Mouse (Mus musculus) T-cell, adult 66 days (primary cell): ENCODE data around the gene Mettl13. TPM values are rescaled to one million over a fixed set of nuclear protein-coding genes. Genes with fewer than 3 reads are reported as not detected.

Experiments used
- total RNA-seq, 2 experiments: library from RNA; stranded (reverse); gene quantifications; 3 replicates in 1 of 2; 4 replicates in 1 of 2; pipeline ENCODE4 v1.2.4; 2023

Gene Mettl13
- total RNA-seq: 10 to 100 TPM; 15.6 to 16.2 TPM

DNA sequence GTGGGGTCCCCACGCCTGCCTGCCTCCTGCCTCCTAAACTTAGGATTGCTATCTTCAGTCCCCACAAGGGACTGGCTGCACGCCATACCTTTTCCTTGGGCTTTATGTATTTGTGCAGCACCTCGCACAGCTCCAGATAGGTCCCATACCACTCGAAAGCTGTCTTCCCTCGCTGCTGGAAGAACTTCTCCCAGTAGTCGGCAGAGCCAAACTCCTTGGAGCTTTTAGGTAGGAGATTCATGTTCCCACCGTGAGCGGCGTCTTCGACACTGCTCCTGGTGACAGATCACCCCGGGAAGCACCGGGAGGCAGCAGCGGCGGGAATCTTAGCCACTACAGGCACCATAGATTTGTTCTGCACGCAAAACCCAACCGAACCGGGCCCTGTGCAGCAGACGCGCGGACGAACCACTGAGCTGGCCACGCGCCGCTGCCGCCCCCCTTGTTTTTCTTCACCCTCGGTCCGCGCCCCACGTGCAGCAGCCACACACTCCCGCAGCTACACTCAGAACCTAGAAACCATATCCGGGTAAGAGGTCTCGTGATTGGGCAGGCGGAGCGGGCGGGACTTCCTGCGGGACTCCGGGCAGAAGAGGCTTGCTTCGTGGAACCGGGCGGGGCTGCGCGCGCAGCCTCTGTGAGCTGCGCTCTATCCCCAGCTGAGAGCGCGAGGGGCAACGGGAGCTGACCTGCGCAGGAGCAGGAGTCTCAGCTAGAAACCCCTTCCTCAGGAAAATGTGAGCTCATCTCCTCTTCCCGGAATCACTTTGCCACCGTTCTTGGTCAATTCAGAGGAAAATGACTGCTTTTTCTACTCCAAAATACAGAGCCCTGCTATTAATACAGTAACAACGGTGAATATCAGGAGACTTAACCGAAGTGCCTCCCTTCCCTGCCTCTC is at the start of gene Mettl13:
Gene Mettl13, minus strand, starts transcription at position 536 of the 901 bp plus-strand sequence.

DNA sequence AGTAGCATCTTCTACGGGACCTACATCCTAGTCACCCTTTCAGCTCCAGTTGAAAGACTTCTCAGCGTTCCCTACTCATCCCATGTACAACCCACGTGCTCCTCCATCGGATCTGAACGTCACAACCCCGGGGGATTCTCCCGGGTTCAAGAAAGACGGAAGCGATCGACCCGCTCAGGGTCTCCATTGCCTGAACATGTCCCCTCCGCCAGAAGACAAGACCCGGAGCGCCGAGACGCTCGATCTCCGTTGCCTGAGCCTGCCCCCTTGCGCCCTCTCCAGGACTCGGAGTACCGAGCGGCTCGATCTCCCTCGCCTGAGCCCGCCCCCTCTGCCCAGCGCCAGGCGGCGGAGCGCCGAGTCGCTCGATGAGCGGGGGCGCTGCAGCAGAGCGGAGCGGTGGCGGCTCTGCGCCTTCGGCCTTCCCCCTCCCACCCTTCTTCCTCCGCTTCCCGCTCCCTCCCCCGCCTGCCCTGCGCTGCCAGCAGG is 22.0 kb upstream of the Mettl13 start, which contains the start of gene Vamp4:
Gene Vamp4, plus strand, starts transcription at position 256 of the 489 bp plus-strand sequence.

Other genes starting within 250 kb of the Mettl13 start
- gene Dnm3, start 70.5 kb downstream of the Mettl13 start, total RNA-seq: under 1 TPM in 1 of 2 experiments, not detected in 1; 0.17 TPM
- gene Vamp4, start 22.0 kb upstream of the Mettl13 start, total RNA-seq: 10 to 100 TPM; 63.4 to 65.2 TPM
- not detected for gene Myoc, start 90.6 kb upstream of the Mettl13 start, total RNA-seq
- gene Myocos, start 109.7 kb upstream of the Mettl13 start, total RNA-seq: under 1 TPM in 1 of 2 experiments, not detected in 1; 0.77 TPM
- 100 to 1,000 TPM; 515 to 538 TPM for gene Prrc2c, start 192.0 kb upstream of the Mettl13 start, total RNA-seq